Comparison of ENCODE assay signal across 7 mouse cellular contexts in the genomic region with DNA sequence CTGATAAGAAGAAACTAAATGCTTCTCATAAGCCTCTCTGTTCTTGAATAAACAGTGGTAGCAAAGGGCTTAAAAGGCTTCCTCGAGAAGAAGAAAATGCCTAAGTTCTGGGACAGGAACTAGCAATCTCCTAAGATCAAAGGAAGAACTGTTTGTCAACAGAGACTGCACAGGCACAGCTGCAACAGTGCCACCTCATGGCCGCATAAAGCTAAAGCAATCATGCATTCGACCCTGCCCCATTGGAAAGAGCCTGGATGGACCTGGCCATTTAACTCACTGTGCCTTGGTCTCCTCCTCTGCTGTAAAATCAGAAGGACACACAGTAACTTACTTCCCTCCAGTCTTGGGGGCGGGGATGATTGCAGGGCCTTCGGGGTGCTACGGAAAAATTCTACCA.
A peak's percentile ranks its signal among the peaks of the same experiment; 100 is the strongest.
DNase-seq lines count a peak whose midpoint lies in the region; ATAC-seq lines count a peak whose summit lies in the region.

No protein-coding gene starts in this region.

- peak; percentile 24 for DNase-seq in left cerebral cortex, postnatal 4 days
- DNase-seq in left cerebral cortex, postnatal 25 days (ENCODE audit: low spot score in 2 of 2): no peak
- DNase-seq in MEL-GATA-1-ER (ENCODE audit: extremely low read depth, low read depth): peak; percentile 72
- peak; percentile 63 to 72 for DNase-seq in cerebellum, adult 18-20 months
- peak; percentile 78 for DNase-seq in naive thymus-derived CD4-positive, alpha-beta T cell, adult 2 months (ENCODE audit: low read depth)

- intact Hi-C loops in left cerebral cortex, postnatal 4 days (cut with DNase I): loop anchor here (10.0 kb wide), 1 partner anchor 174 kb away; no protein-coding TSS in a partner anchor
- intact Hi-C loops in left cerebral cortex, postnatal 25 days (cut with DNase I): no loop called here

- ATAC-seq in inflammation-experienced regulatory T-cells, adult 6 months: peak; percentile 46
- ATAC-seq in erythroblast, adult 5-6 weeks (replicated peaks; ENCODE audit: low FRiP score, poor library complexity, severe bottlenecking): no peak

Comparison
In these comparisons a context has a peak if more than half of its experiments do, and no peak if none do; other contexts are left out.
1. DNase-seq: peak in left cerebral cortex, postnatal 4 days (single experiment), MEL-GATA-1-ER (single experiment), cerebellum, adult 18-20 months (2 of 2) and naive thymus-derived CD4-positive, alpha-beta T cell, adult 2 months (single experiment); none in left cerebral cortex, postnatal 25 days (0 of 2).